Mouse (Mus musculus): Measurements from ENCODE around the gene Mfsd12.
A peak's percentile ranks its signal among the peaks of the same experiment; 100 is the strongest.

Mfsd12 gene

GRCm38 (mm10) chr10:81356352-81356990, 820 bp upstream of the Mfsd12 start:
- no peak for DNase-seq

- DNase-seq = no peak
Observed at GRCm38 (mm10) chr10:81358209-81358608, 918 bp downstream of the Mfsd12 start.

GRCm38 (mm10) chr10:81358841-81359240, 1.6 kb downstream of the Mfsd12 start:
- DNase-seq = no peak

GRCm38 (mm10) chr10:81360721-81361120, 3.4 kb downstream of the Mfsd12 start:
- no peak for DNase-seq

GRCm38 (mm10) chr10:81362336-81362949, 5.2 kb downstream of the Mfsd12 start:
- no peak for DNase-seq

GRCm38 (mm10) chr10:81363436-81364346, 6.4 kb downstream of the Mfsd12 start:
- peak in 1 of 2 experiments; percentile 32 for DNase-seq

- peak; percentile 57 for DNase-seq
Observed at GRCm38 (mm10) chr10:81364666-81365065, 7.4 kb downstream of the Mfsd12 start.

- peak in 1 of 2 experiments; percentile 56 for DNase-seq
Observed at GRCm38 (mm10) chr10:81365073-81365472, 7.8 kb downstream of the Mfsd12 start.

GRCm38 (mm10) chr10:81365672-81366476, 8.6 kb downstream of the Mfsd12 start, which contains the start of gene 4930404N11Rik:
TSS of gene 4930404N11Rik (minus strand) at chr10:81365816.
- DNase-seq = peak; percentile 37 to 38

GRCm38 (mm10) chr10:81366477-81367206, 9.4 kb downstream of the Mfsd12 start:
- DNase-seq = no peak

- DNase-seq = peak; percentile 49 to 61
Observed at GRCm38 (mm10) chr10:81367207-81367495, 9.9 kb downstream of the Mfsd12 start.

GRCm38 (mm10) chr10:81375322-81375721, 18.0 kb downstream of the Mfsd12 start:
- DNase-seq = no peak

GRCm38 (mm10) chr10:81376561-81377361, 19.5 kb downstream of the Mfsd12 start:
- peak in 1 of 2 experiments; percentile 39 for DNase-seq

- peak in 1 of 2 experiments; percentile 4 for DNase-seq
Observed at GRCm38 (mm10) chr10:81377362-81377664, 20.0 kb downstream of the Mfsd12 start.

GRCm38 (mm10) chr10:81377793-81378552, 20.7 kb downstream of the Mfsd12 start, which contains the start of gene Fzr1:
TSS of gene Fzr1 (minus strand) at chr10:81378516.
- DNase-seq = no peak

GRCm38 (mm10) chr10:81378553-81379182, 21.4 kb downstream of the Mfsd12 start:
- DNase-seq = peak; percentile 100

- DNase-seq = no peak
Observed at GRCm38 (mm10) chr10:81379183-81379553, 21.9 kb downstream of the Mfsd12 start.

GRCm38 (mm10) chr10:81379809-81380378, 22.6 kb downstream of the Mfsd12 start:
- DNase-seq = no peak

GRCm38 (mm10) chr10:81382039-81382438, 24.7 kb downstream of the Mfsd12 start:
- DNase-seq = peak in 1 of 2 experiments; percentile 52
